Mouse (Mus musculus): ENCODE measurements around the gene Lrrc4c. TPM values are rescaled to one million over a fixed set of nuclear protein-coding genes. Genes with fewer than 3 reads are reported as not detected.

Lrrc4c gene
- polyA plus RNA-seq, 1 experiment from 2014 or later, result 2.0 TPM

DNA sequence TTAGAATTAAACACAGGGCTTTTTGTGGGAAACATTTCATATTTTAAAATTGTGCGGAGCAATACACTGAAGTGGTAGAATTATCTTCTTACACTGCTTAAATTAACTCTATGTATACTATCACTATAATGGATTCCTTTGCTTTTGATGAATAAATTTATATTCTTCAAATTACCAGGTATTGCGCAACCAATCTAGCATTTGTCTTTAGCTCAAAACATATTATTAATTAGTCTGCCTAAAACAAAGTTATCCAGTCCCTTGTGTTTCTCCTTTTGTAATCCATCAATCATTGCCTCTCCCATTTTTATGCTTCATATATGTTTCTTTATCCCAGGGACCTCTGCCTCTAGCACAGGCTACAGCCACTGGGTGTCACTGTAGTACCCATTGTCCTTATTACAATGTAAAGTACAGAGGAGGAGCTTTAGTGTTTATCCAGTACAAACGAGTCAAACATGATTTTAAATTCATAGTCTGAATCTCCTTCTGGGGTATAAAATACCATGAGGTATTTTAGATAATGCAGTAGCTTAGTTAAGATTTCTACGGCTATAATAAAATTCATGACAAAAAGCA, 389.9 kb downstream of the Lrrc4c start:
- no peak overlapping the region for H3K9ac ChIP-seq (replicated peaks)
- H3K4me2 ChIP-seq, result no peak overlapping the region
- H3K27me3 ChIP-seq, result no peaks in the 10 kb centered on the region
- WGBS, result 69% methylated on average over 4 of the region's 4 CpGs
- H3K36me3 ChIP-seq, result no peaks in the 10 kb centered on the region
- no peaks in the 10 kb centered on the region for H3K9me3 ChIP-seq
- H3K4me3 ChIP-seq (replicated peaks), result no peak overlapping the region
- H3K27ac ChIP-seq, result no peak overlapping the region
- H3K4me1 ChIP-seq (replicated peaks), result no peaks in the 10 kb centered on the region
- ATAC-seq (ENCODE audit: insufficient number of reproducible peaks, insufficient read depth, low FRiP score, low TSS enrichment, low read depth), result no peak

- Histone ChIP-seq H3K4me1 (replicated peaks) (no peaks in the 10 kb centered on the region), H3K9ac (replicated peaks) (no peak overlapping the region), H3K27ac (no peak overlapping the region), H3K4me3 (replicated peaks) (no peak overlapping the region), H3K4me2 (no peak overlapping the region), H3K36me3 (no peaks in the 10 kb centered on the region), H3K9me3 (no peaks in the 10 kb centered on the region), H3K27me3 (no peaks in the 10 kb centered on the region)
- ATAC-seq (ENCODE audit: insufficient number of reproducible peaks, insufficient read depth, low FRiP score, low TSS enrichment, low read depth), result no peak
- WGBS, result 86% methylated on average over 7 of the region's 7 CpGs
Observed at GRCm38 (mm10) chr2:96714561-96714960, 396.6 kb downstream of the Lrrc4c start.

GRCm38 (mm10) chr2:96717353-96717752, 399.4 kb downstream of the Lrrc4c start:
- no peaks in the 10 kb centered on the region for H3K27me3 ChIP-seq
- no peak overlapping the region for H3K4me2 ChIP-seq
- no peak overlapping the region for H3K4me3 ChIP-seq (replicated peaks)
- ATAC-seq (ENCODE audit: insufficient number of reproducible peaks, insufficient read depth, low FRiP score, low TSS enrichment, low read depth), result no peak
- no peaks in the 10 kb centered on the region for H3K9me3 ChIP-seq
- no peaks in the 10 kb centered on the region for H3K36me3 ChIP-seq
- no peak overlapping the region for H3K9ac ChIP-seq (replicated peaks)
- H3K4me1 ChIP-seq (replicated peaks), result no peaks in the 10 kb centered on the region
- whole genome bisulfite sequencing, result 79% methylated on average over 2 of the region's 2 CpGs
- H3K27ac ChIP-seq, result no peak overlapping the region

DNA sequence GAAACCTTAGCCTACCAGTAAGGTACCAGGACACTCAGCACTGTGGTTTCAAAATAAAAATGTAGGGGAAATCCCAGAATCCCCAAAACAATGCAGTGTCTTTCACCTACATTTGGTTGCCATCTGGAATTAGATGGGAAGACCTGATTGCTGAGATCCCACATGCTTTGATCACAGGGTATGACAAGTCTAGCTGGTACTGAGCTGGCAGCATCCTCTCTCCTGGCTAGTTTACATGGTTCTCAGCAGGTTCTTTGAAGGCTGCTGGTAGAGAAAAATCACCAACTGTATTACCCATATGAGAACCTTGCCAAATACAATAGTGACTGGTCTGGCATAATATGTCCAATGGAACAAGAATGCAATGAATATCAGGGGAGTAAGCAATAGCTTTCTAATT, 405.4 kb downstream of the Lrrc4c start:
- Histone ChIP-seq H3K4me1 (replicated peaks) (no peaks in the 10 kb centered on the region), H3K4me3 (replicated peaks) (no peak overlapping the region), H3K9me3 (no peaks in the 10 kb centered on the region), H3K4me2 (no peak overlapping the region), H3K36me3 (no peaks in the 10 kb centered on the region), H3K27ac (no peak overlapping the region), H3K9ac (replicated peaks) (no peak overlapping the region), H3K27me3 (no peaks in the 10 kb centered on the region)
- no peak for ATAC-seq (ENCODE audit: insufficient number of reproducible peaks, insufficient read depth, low FRiP score, low TSS enrichment, low read depth)

- ATAC-seq (ENCODE audit: insufficient number of reproducible peaks, insufficient read depth, low FRiP score, low TSS enrichment, low read depth), result no peak
Observed at GRCm38 (mm10) chr2:96736081-96736480, 418.1 kb downstream of the Lrrc4c start.

GRCm38 (mm10) chr2:96755066-96755465, 437.1 kb downstream of the Lrrc4c start:
- ATAC-seq (ENCODE audit: insufficient number of reproducible peaks, insufficient read depth, low FRiP score, low TSS enrichment, low read depth), result no peak
- Histone ChIP-seq H3K4me3 (replicated peaks) (no peak overlapping the region), H3K4me1 (replicated peaks) (no peaks in the 10 kb centered on the region), H3K4me2 (no peak overlapping the region), H3K36me3 (no peaks in the 10 kb centered on the region), H3K27me3 (no peaks in the 10 kb centered on the region), H3K9me3 (no peaks in the 10 kb centered on the region), H3K9ac (replicated peaks) (no peak overlapping the region), H3K27ac (no peak overlapping the region)

More at GRCm38 (mm10) chr2:96736081-96736480, 418.1 kb downstream of the Lrrc4c start:
- Histone ChIP-seq H3K4me1 (replicated peaks) (no peaks in the 10 kb centered on the region), H3K9ac (replicated peaks) (no peak overlapping the region), H3K4me3 (replicated peaks) (no peak overlapping the region), H3K27ac (no peak overlapping the region), H3K36me3 (no peaks in the 10 kb centered on the region), H3K9me3 (no peaks in the 10 kb centered on the region), H3K27me3 (no peaks in the 10 kb centered on the region), H3K4me2 (no peak overlapping the region)

DNA sequence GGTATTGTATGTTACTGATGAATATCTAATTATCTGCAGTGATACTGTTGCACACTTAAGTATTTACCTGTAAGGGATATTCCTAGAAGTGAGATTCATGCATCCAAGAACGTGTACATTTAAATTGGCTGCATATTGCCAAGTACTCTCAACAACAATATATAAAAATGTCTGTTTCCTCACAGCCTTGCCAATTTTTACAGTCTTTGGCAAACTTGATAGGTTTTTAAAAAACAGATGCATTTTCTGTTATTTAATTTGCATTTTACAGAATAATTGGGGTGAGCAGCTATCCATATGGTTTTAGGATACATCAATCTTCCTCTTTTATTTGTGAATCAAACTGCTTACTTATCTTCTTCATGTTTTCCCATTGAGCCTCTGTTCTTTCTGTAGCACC, 439.7 kb downstream of the Lrrc4c start:
- 62% methylated on average over 1 of the region's 1 CpGs for WGBS
- ATAC-seq (ENCODE audit: insufficient number of reproducible peaks, insufficient read depth, low FRiP score, low TSS enrichment, low read depth), result no peak

GRCm38 (mm10) chr2:96763538-96763937, 445.6 kb downstream of the Lrrc4c start:
- H3K4me2 ChIP-seq, result no peak overlapping the region
- H3K4me3 ChIP-seq (replicated peaks), result no peak overlapping the region
- no peaks in the 10 kb centered on the region for H3K36me3 ChIP-seq
- 83% methylated on average over 5 of the region's 5 CpGs for WGBS
- H3K9me3 ChIP-seq, result no peaks in the 10 kb centered on the region
- H3K9ac ChIP-seq (replicated peaks), result no peak overlapping the region
- ATAC-seq (ENCODE audit: insufficient number of reproducible peaks, insufficient read depth, low FRiP score, low TSS enrichment, low read depth), result no peak
- no peaks in the 10 kb centered on the region for H3K27me3 ChIP-seq
- H3K4me1 ChIP-seq (replicated peaks), result no peaks in the 10 kb centered on the region
- no peak overlapping the region for H3K27ac ChIP-seq

More for the DNA sequence above, 439.7 kb downstream of the Lrrc4c start:
- Histone ChIP-seq H3K4me2 (no peak overlapping the region), H3K4me3 (replicated peaks) (no peak overlapping the region), H3K9ac (replicated peaks) (no peak overlapping the region), H3K27ac (no peak overlapping the region), H3K4me1 (replicated peaks) (no peaks in the 10 kb centered on the region), H3K36me3 (no peaks in the 10 kb centered on the region), H3K9me3 (no peaks in the 10 kb centered on the region), H3K27me3 (no peaks in the 10 kb centered on the region)

GRCm38 (mm10) chr2:96775376-96775775, 457.4 kb downstream of the Lrrc4c start:
- Histone ChIP-seq H3K36me3 (no peaks in the 10 kb centered on the region), H3K9ac (replicated peaks) (no peak overlapping the region), H3K27ac (no peak overlapping the region), H3K27me3 (no peaks in the 10 kb centered on the region), H3K4me3 (replicated peaks) (no peak overlapping the region), H3K4me1 (replicated peaks) (no peaks in the 10 kb centered on the region), H3K4me2 (no peak overlapping the region), H3K9me3 (no peaks in the 10 kb centered on the region)
- no peak for ATAC-seq (ENCODE audit: insufficient number of reproducible peaks, insufficient read depth, low FRiP score, low TSS enrichment, low read depth)

DNA sequence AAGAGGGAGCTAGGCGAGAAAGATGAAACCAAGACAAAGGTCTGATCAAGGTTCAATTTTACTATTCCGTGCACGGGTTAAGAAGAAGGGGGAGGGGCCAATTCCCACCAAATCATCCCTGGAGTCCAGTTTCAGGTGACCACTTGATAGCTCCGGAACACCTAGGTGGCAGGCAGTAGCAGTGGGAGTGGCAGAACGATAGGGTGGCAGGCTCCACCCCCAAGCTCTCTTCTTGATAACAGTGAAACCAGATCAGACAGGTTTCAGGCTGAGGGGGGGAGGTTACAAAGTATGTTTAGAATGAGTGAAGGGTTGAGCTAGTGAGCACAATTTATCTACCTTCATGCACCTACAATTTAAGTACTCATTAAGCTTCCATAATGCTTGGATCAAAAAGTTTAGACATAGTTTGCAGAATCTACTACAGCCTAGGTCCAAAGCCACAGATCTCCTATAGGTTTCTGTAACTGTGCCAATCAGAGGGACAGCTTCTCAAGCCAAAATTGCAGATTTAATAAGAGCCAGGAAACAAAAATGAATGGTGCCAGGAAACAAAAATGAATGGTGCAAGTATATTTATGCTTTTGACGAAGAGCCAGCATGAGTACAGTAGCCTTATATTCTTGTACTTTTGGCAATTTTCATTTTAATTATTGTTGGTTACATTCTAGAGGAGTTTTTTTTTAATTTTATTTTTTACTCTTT, 478.9 kb downstream of the Lrrc4c start:
- no peaks in the 10 kb centered on the region for H3K27me3 ChIP-seq
- H3K4me1 ChIP-seq (replicated peaks), result no peaks in the 10 kb centered on the region
- no peak overlapping the region for H3K4me3 ChIP-seq (replicated peaks)
- no peak overlapping the region for H3K9ac ChIP-seq (replicated peaks)
- ATAC-seq (ENCODE audit: insufficient number of reproducible peaks, insufficient read depth, low FRiP score, low TSS enrichment, low read depth), result no peak
- no peak overlapping the region for H3K4me2 ChIP-seq
- no peaks in the 10 kb centered on the region for H3K9me3 ChIP-seq
- 29% methylated on average over 6 of the region's 6 CpGs for WGBS
- H3K27ac ChIP-seq, result no peak overlapping the region
- H3K36me3 ChIP-seq, result no peaks in the 10 kb centered on the region

DNA sequence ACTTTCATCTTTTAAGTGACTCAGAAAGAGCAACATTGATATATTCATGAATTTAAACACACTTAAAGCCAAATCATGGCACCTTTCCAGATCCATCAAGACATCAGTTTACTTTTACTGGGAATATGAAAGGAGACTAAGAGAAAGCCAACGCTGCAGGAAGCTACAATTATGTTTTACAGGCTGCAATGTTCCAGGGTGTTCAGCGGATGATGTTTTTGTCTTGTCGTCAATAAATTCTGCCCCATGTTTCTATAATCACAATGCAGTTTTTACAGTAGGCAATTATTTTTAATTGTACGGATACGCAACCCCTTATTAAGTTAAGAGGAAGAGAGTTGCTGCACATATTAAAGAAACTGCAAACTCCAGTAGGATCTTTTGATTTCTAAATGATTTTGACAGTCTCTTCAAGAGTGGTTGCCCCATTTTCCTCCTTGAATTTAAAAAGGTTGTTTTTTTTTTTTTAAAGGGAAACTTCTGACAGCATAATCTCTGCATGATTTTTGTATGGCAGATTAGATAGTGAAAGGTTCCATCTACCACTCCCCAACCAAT, 532.9 kb downstream of the Lrrc4c start:
- Histone ChIP-seq H3K36me3 (no peaks in the 10 kb centered on the region), H3K27me3 (no peaks in the 10 kb centered on the region), H3K4me2 (no peak overlapping the region), H3K4me1 (replicated peaks) (no peaks in the 10 kb centered on the region), H3K27ac (no peak overlapping the region), H3K9me3 (no peaks in the 10 kb centered on the region), H3K9ac (replicated peaks) (no peak overlapping the region), H3K4me3 (replicated peaks) (no peak overlapping the region)
- 84% methylated on average over 5 of the region's 5 CpGs for WGBS
- no peak for ATAC-seq (ENCODE audit: insufficient number of reproducible peaks, insufficient read depth, low FRiP score, low TSS enrichment, low read depth)

DNA sequence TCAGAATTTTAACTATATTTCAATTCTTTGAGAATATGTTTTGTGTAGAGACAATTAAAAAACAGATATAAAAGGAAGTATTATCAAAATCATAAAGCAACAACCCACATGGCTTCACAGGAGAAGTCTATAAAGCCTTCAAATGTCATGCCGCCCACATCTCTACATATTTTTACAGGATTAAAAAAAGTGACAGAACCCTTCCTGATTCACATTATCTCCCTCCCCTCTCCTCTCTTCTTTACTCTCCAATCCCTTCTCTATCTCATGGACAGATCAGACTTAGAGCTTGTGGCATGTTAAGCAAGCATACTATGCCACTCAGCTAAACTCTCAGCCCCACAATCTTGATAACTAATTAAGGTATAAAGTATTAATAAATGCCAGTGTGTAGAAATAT, 535.8 kb downstream of the Lrrc4c start:
- Histone ChIP-seq H3K4me1 (replicated peaks) (no peaks in the 10 kb centered on the region), H3K27ac (no peak overlapping the region), H3K4me3 (replicated peaks) (no peak overlapping the region), H3K4me2 (no peak overlapping the region), H3K27me3 (no peaks in the 10 kb centered on the region), H3K9me3 (no peaks in the 10 kb centered on the region), H3K9ac (replicated peaks) (no peak overlapping the region), H3K36me3 (no peaks in the 10 kb centered on the region)
- WGBS, result 95% methylated on average over 1 of the region's 1 CpGs
- ATAC-seq (ENCODE audit: insufficient number of reproducible peaks, insufficient read depth, low FRiP score, low TSS enrichment, low read depth), result no peak
